Mouse (Mus musculus) bone marrow, adult 2 months (tissue): ENCODE results near the gene 1700001O22Rik.

ENCODE experiments used
- CTCF ChIP-seq: fragments of 200-500 bp; IDR thresholded peaks from 2 replicates; pipeline ENCODE4 v1.5.1; 2011; ENCODE audit warnings: low read length, control low read depth; ENCODE audit not compliant: control insufficient read depth, insufficient read depth
- POLR2A ChIP-seq: fragments of 200-500 bp; IDR thresholded peaks from 2 replicates; pipeline ENCODE4 v1.6.1; 2011; ENCODE audit warnings: low read depth, mild to moderate bottlenecking, control low read depth, low read length, borderline replicate concordance; ENCODE audit not compliant: control insufficient read depth

DNA sequence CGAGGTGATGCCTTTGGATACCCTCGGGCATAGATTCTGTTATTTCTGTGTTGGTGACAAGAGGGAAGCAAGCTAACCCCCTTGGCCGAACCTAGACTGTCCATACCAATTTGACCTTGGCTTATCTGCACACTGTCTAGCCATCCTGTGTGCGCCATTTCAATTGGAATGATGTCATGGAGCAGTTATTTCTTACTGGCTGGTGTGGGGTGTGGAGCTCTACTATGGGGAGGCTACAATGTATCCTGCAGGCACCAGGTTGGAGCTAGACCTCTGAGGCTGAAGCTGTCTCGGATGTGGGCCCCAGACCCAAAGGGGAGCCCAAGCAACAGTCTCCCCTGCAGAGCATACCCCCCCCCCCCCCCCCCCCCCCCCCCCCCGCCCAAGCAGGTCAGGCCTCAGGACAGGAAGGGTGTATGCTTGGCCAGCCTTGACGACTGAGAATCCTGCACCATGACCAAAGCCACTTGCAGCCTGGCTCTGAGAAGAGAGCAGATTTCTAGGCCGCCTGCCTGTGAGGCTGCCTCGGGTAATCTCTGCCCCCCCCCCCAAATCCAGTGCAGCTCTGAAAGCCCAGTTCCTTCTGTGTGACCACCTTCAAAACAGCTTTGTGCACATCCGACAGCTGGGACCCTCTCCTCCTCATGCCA lies 31.0 kb upstream of the 1700001O22Rik start, which contains the start of gene Prrx2:
- TF ChIP-seq CTCF (no peak), POLR2A (no peak)
